Mouse (Mus musculus) heart, embryonic 13.5 days (tissue): ENCODE data around the gene Etl4. TPM values are rescaled to one million over a fixed set of nuclear protein-coding genes. Genes with fewer than 3 reads are reported as not detected.
A peak's percentile ranks its signal among the peaks of the same experiment; 100 is the strongest.

Source experiments
- ATAC-seq: fragments of 200-750 bp; cut with Nextera tagmentation; 2 replicates; pipeline ENCODE4 v1.8.0; 2017; ENCODE audit warnings: moderate TSS enrichment; ENCODE audit not compliant: insufficient number of reproducible peaks, low FRiP score, low TSS enrichment; ENCODE audit errors: extremely low read depth
- H3K27ac ChIP-seq: fragments of 300-500 bp; sonication (generic); replicated peaks from 2 replicates; pipeline ENCODE4 v1.5.1; 2015; ENCODE audit warnings: moderate library complexity, mild to moderate bottlenecking, inconsistent platforms
- H3K27me3 ChIP-seq: fragments of 300-500 bp; sonication (generic); replicated peaks from 2 replicates; pipeline ENCODE4 v1.6.1; 2015; ENCODE audit warnings: mild to moderate bottlenecking, inconsistent platforms
- H3K36me3 ChIP-seq: fragments of 300-500 bp; sonication (generic); 2 replicates; pipeline ENCODE4 v1.6.1; 2015; ENCODE audit warnings: mild to moderate bottlenecking, inconsistent platforms
- H3K4me1 ChIP-seq: fragments of 300-500 bp; sonication (generic); 2 replicates; pipeline ENCODE4 v1.6.1; 2015; ENCODE audit warnings: inconsistent platforms
- H3K4me2 ChIP-seq: fragments of 300-500 bp; sonication (generic); 2 replicates; pipeline ENCODE4 v1.6.1; 2015; ENCODE audit warnings: inconsistent platforms, mild to moderate bottlenecking, moderate library complexity
- H3K4me3 ChIP-seq: fragments of 300-500 bp; sonication (generic); 2 replicates; pipeline ENCODE4 v1.5.1; 2015; ENCODE audit warnings: moderate library complexity, mild to moderate bottlenecking, inconsistent platforms
- H3K9ac ChIP-seq: fragments of 300-500 bp; sonication (generic); 2 replicates; pipeline ENCODE4 v1.6.1; 2015; ENCODE audit warnings: inconsistent platforms, mild to moderate bottlenecking, moderate library complexity
- H3K9me3 ChIP-seq: fragments of 300-500 bp; sonication (generic); 2 replicates; pipeline ENCODE4 v1.6.1; 2016; ENCODE audit warnings: inconsistent platforms
- WGBS: fragments of 180-500 bp; shearing (Covaris S2); methylation state at CpG from one replicate; pipeline ENCODE4 v1.1.7; 2015; ENCODE audit warnings: mixed read lengths; 5-methylcytosine and 5-hydroxymethylcytosine counted together
- polyA plus RNA-seq: library from polyadenylated mRNA; unstranded; fragments of >200 nt; fragmentation: Nextera tagmentation; extraction: Ambion mirVana; gene quantifications from 2 replicates; pipeline ENCODE4 v1.2.1, GENCODE M21; 2015

Gene Etl4
- polyA plus RNA-seq, 1 experiment from 2014 or later: 8.4 TPM

DNA sequence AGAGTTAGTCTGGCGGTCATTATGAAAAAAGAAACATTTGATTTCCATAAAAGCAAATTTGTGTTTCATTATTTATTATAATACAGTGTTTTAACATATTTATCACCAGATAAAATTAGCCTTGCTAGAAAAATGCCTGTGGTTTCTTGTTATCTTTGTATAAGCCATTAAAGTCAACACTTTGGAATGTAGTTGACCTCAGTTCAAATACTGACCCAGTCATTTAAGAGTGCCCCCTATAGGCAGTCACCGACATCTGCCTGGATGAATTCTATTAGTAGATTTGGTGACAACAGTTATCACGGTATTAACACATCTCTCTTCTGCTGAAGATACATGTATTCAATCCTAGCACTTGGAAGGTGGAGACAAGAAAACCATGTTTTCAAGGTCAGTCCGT is 536.6 kb downstream of the Etl4 start:
- Histone ChIP-seq H3K9ac (no peak overlapping the region), H3K27ac (peak overlapping the region; percentile 74), H3K4me2 (no peak overlapping the region), H3K27me3 (no peaks in the 10 kb centered on the region), H3K36me3 (no peaks in the 10 kb centered on the region), H3K4me1 (peaks cover 26% of the 10 kb centered on the region), H3K9me3 (no peaks in the 10 kb centered on the region), H3K4me3 (no peak overlapping the region)
- WGBS: 38% methylated on average over 4 of the region's 4 CpGs
- no peak for ATAC-seq

- Histone ChIP-seq H3K9ac (no peak overlapping the region), H3K27me3 (no peaks in the 10 kb centered on the region), H3K9me3 (no peaks in the 10 kb centered on the region), H3K4me2 (no peak overlapping the region), H3K36me3 (no peaks in the 10 kb centered on the region), H3K4me3 (no peak overlapping the region), H3K4me1 (peaks cover 11% of the 10 kb centered on the region), H3K27ac (no peak overlapping the region)
- 38% methylated on average over 3 of the region's 3 CpGs for WGBS
- no peak for ATAC-seq
Measured at GRCm38 (mm10) chr2:20450945-20451344, 541.4 kb downstream of the Etl4 start.

DNA sequence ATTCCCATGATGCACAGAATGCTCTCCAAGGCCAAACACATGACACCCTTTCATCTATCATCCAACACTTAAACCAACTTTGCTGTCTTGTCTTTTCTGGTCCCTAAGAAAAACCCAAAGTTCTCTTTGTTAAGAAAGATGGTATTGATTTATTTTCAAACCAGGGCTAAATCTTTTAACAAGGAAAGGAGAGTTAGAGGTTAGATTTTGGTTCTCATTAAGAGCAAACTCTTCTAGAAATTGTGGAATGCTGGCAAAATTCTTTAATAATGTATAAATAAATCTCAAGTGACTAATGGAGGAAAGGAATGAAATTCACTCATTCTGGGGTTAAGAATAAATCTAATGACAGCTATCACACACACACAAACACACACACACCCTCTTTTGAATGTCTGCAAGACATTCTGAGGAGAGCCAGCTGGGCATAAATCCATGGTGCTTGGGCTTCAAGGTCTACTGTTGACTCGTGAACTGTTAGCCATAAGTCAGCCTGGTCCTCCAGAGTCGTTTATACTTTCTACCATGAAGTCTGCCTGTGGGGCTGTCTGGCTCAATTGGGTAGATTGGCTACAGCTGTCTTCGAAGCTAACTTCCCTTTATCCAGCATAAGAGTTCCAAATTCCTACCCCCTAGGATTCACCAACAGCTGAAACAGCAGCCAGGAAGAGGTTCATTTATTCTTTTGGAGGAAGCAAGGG is 544.1 kb downstream of the Etl4 start:
- no peak overlapping the region for H3K9ac ChIP-seq
- 55% methylated on average over 3 of the region's 3 CpGs for WGBS
- peaks cover 10% of the 10 kb centered on the region for H3K4me1 ChIP-seq
- ATAC-seq: no peak
- H3K27me3 ChIP-seq: no peaks in the 10 kb centered on the region
- H3K4me3 ChIP-seq: no peak overlapping the region
- H3K4me2 ChIP-seq: no peak overlapping the region
- no peak overlapping the region for H3K27ac ChIP-seq
- H3K9me3 ChIP-seq: no peaks in the 10 kb centered on the region
- H3K36me3 ChIP-seq: no peaks in the 10 kb centered on the region

- no peaks in the 10 kb centered on the region for H3K27me3 ChIP-seq
- H3K27ac ChIP-seq: no peak overlapping the region
- peaks cover 8% of the 10 kb centered on the region for H3K4me1 ChIP-seq
- WGBS: 61% methylated on average over 2 of the region's 2 CpGs
- no peak overlapping the region for H3K4me2 ChIP-seq
- no peaks in the 10 kb centered on the region for H3K36me3 ChIP-seq
- H3K9me3 ChIP-seq: no peaks in the 10 kb centered on the region
- no peak for ATAC-seq
- no peak overlapping the region for H3K9ac ChIP-seq
- no peak overlapping the region for H3K4me3 ChIP-seq
Measured at GRCm38 (mm10) chr2:20479199-20479598, 569.6 kb downstream of the Etl4 start.

- no peak overlapping the region for H3K27ac ChIP-seq
- WGBS: 17% methylated on average over 2 of the region's 2 CpGs
Measured at GRCm38 (mm10) chr2:20486137-20486788, 576.7 kb downstream of the Etl4 start.

GRCm38 (mm10) chr2:20489090-20489489 is 579.5 kb downstream of the Etl4 start:
- no peaks in the 10 kb centered on the region for H3K36me3 ChIP-seq
- H3K4me1 ChIP-seq: peaks cover 6% of the 10 kb centered on the region
- H3K27ac ChIP-seq: no peak overlapping the region
- 37% methylated on average over 3 of the region's 3 CpGs for WGBS
- no peaks in the 10 kb centered on the region for H3K9me3 ChIP-seq
- no peak overlapping the region for H3K4me2 ChIP-seq
- ATAC-seq: no peak
- H3K4me3 ChIP-seq: no peak overlapping the region
- no peaks in the 10 kb centered on the region for H3K27me3 ChIP-seq
- H3K9ac ChIP-seq: no peak overlapping the region

More at GRCm38 (mm10) chr2:20486137-20486788, 576.7 kb downstream of the Etl4 start:
- no peaks in the 10 kb centered on the region for H3K36me3 ChIP-seq
- no peak overlapping the region for H3K4me3 ChIP-seq
- peaks cover 6% of the 10 kb centered on the region for H3K4me1 ChIP-seq
- no peak overlapping the region for H3K4me2 ChIP-seq
- no peak overlapping the region for H3K9ac ChIP-seq
- no peaks in the 10 kb centered on the region for H3K27me3 ChIP-seq
- H3K9me3 ChIP-seq: no peaks in the 10 kb centered on the region
- no peak for ATAC-seq

DNA sequence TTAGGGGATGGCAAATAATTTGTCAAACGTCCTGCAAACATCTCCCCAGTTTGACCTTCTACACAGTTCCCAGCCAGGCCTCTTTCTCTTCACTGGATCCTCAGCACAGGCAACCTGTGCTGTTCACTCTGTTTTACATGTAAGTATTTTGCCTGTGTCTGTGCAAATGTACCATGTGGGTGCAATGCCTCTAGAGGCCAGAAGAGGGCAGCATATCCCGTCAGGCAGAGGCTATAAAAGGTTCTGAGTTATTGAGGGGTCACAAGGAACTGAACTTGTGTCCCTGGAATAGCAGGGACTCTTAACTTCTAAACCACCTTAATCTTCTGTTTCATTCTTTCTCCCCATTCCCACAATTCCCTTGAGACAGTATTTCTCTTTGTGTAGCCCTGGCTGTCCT is 582.5 kb downstream of the Etl4 start:
- Histone ChIP-seq H3K9ac (no peak overlapping the region), H3K36me3 (no peaks in the 10 kb centered on the region), H3K4me1 (no peaks in the 10 kb centered on the region), H3K4me3 (no peak overlapping the region), H3K27me3 (no peaks in the 10 kb centered on the region), H3K27ac (no peak overlapping the region), H3K4me2 (no peak overlapping the region), H3K9me3 (no peaks in the 10 kb centered on the region)
- WGBS: 44% methylated on average over 2 of the region's 2 CpGs
- ATAC-seq: no peak

DNA sequence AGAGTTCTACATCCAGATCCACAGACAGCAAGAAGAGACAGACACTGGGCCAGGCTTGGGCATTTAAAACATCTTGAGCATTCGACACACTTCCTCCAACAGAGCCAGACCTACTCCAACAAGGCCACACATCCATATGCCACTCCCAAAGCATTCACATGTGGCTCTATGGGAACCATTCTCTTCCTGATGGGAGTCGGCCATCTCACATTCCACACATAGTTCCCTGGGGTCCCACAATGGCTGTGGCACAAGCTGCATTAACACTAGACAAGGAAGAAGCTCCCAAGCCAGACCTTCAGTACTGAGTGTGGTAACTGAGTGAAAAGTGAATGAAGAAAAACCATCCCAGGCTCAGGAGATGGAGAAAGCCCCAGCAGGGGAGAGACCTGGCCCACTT is 584.2 kb downstream of the Etl4 start:
- H3K9me3 ChIP-seq: no peaks in the 10 kb centered on the region
- no peak for ATAC-seq
- 59% methylated on average over 2 of the region's 2 CpGs for WGBS
- no peak overlapping the region for H3K4me2 ChIP-seq
- no peaks in the 10 kb centered on the region for H3K27me3 ChIP-seq
- H3K4me3 ChIP-seq: no peak overlapping the region
- no peaks in the 10 kb centered on the region for H3K4me1 ChIP-seq
- no peak overlapping the region for H3K27ac ChIP-seq
- no peaks in the 10 kb centered on the region for H3K36me3 ChIP-seq
- no peak overlapping the region for H3K9ac ChIP-seq

- ATAC-seq: no peak
- no peak overlapping the region for H3K4me2 ChIP-seq
- H3K9me3 ChIP-seq: no peaks in the 10 kb centered on the region
- H3K27me3 ChIP-seq: no peaks in the 10 kb centered on the region
- no peak overlapping the region for H3K27ac ChIP-seq
- 33% methylated on average over 3 of the region's 3 CpGs for WGBS
- no peaks in the 10 kb centered on the region for H3K4me1 ChIP-seq
- H3K36me3 ChIP-seq: no peaks in the 10 kb centered on the region
- H3K9ac ChIP-seq: no peak overlapping the region
- H3K4me3 ChIP-seq: no peak overlapping the region
Measured at GRCm38 (mm10) chr2:20494666-20495065, 585.1 kb downstream of the Etl4 start.

DNA sequence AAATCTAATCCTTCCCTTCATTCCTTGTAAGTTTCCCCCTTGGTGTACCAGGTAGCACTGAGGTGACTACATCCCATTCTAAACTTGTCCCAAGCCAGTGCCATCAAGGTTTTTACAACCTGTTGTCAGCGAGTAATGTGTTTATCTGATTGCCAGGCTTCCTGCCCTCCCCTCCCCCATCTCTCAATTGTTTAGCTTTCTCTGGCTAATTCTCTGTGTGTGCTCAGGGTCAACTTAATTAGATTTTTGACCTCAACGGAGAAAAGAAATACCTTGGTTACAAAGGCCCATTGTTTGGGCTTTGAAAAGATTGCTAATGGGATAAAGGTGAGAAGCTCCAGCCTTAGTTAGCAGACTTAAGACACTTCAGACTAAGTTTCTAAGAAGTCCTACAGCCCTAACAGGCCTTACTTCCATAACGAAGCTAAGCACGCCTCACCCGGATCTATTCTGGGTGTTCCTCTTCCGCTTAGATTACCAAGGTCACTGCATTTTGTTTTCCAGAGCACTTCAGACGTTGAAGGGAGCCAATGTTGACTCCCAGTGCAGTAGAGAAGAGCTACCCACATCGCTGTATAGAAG is 586.7 kb downstream of the Etl4 start:
- H3K27ac ChIP-seq: no peak overlapping the region
- H3K9ac ChIP-seq: no peak overlapping the region
- no peaks in the 10 kb centered on the region for H3K4me1 ChIP-seq
- ATAC-seq: no peak
- H3K4me2 ChIP-seq: no peak overlapping the region
- H3K4me3 ChIP-seq: no peak overlapping the region
- H3K27me3 ChIP-seq: no peaks in the 10 kb centered on the region
- WGBS: 49% methylated on average over 8 of the region's 8 CpGs
- peaks cover 5% of the 10 kb centered on the region; the same call in 1 of the 2 replicates for H3K9me3 ChIP-seq
- no peaks in the 10 kb centered on the region for H3K36me3 ChIP-seq

DNA sequence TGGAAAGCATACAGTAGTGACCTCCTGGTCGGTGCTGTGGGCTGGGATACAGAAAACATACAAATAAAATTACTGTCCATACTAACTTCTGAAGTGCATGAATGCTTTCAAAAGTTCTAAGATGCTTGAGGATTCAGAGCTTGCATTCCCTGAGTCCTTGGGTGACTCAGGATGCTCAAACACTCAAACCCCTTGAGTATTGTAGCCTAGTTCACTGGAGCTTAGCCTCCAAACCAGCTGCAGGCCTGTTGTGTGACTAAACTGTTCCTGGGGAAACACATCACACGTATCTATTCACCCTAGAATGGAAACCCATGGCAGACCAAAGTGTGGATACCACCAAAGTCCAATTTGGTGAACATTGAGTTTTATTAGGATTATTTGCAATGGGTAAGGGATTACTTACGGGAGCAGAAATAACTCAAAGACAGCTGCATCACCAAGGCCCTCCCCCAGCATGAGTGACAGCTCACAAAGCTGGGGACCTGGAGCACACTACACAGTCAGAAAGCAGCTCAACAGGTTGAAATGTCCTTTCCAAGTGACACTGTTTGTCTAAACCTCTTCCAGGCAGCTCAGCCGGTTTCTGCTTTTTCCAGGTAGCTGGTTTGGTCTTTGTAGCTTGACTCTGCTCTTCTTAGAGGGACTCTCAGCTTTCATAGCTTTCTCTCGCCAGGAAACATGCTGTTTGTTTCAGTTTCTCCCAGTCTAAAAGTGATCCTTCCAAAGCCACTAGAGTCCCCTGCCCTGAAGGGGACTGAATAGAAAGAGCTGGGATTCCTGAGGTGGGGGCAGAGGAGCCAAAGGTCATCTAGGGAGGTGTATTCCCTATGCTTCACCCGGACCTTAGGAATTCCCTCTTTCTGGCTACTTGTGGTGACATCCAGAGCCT is 598.5 kb downstream of the Etl4 start:
- no peak for ATAC-seq
- H3K9me3 ChIP-seq: no peaks in the 10 kb centered on the region
- H3K4me3 ChIP-seq: no peak overlapping the region
- H3K4me1 ChIP-seq: peaks cover 6% of the 10 kb centered on the region; the same call in 1 of the 2 replicates
- no peaks in the 10 kb centered on the region for H3K36me3 ChIP-seq
- 54% methylated on average over 6 of the region's 6 CpGs for WGBS
- no peak overlapping the region for H3K9ac ChIP-seq
- H3K27me3 ChIP-seq: no peaks in the 10 kb centered on the region
- no peak overlapping the region for H3K27ac ChIP-seq
- H3K4me2 ChIP-seq: no peak overlapping the region
